Mouse (Mus musculus): Measurements from ENCODE around the gene Smim14. TPM values are rescaled to one million over a fixed set of nuclear protein-coding genes. Genes with fewer than 3 reads are reported as not detected.

The Smim14 gene
- polyA plus RNA-seq, 1 experiment from 2014 or later, result 209 TPM

- ATAC-seq (ENCODE audit: low FRiP score, low read depth), result no peak
- no peak overlapping the region for H3K27ac ChIP-seq (replicated peaks)
- no peak overlapping the region for H3K4me3 ChIP-seq
- no peaks in the 10 kb centered on the region for H3K27me3 ChIP-seq
- H3K4me2 ChIP-seq, result no peak overlapping the region
- WGBS, result 78% methylated on average over 4 of the region's 4 CpGs
- H3K9me3 ChIP-seq, result no peaks in the 10 kb centered on the region
- H3K4me1 ChIP-seq (replicated peaks), result no peaks in the 10 kb centered on the region
- peaks cover 37% of the 10 kb centered on the region for H3K36me3 ChIP-seq
- no peak overlapping the region for H3K9ac ChIP-seq
Measured at GRCm38 (mm10) chr5:65448941-65449340, 88.0 kb downstream of the Smim14 start.

GRCm38 (mm10) chr5:65447826-65448225 lies 89.2 kb downstream of the Smim14 start:
- Histone ChIP-seq H3K27me3 (no peaks in the 10 kb centered on the region), H3K9ac (no peak overlapping the region), H3K4me3 (no peak overlapping the region), H3K27ac (replicated peaks) (no peak overlapping the region), H3K36me3 (peaks cover 30% of the 10 kb centered on the region), H3K4me2 (no peak overlapping the region), H3K9me3 (no peaks in the 10 kb centered on the region), H3K4me1 (replicated peaks) (no peaks in the 10 kb centered on the region)
- 78% methylated on average over 2 of the region's 2 CpGs for WGBS
- no peak for ATAC-seq (ENCODE audit: low FRiP score, low read depth)

- peaks cover 26% of the 10 kb centered on the region for H3K36me3 ChIP-seq
- no peak overlapping the region for H3K9ac ChIP-seq
- no peak for ATAC-seq (ENCODE audit: low FRiP score, low read depth)
- H3K4me2 ChIP-seq, result no peak overlapping the region
- 86% methylated on average over 2 of the region's 2 CpGs for WGBS
- no peaks in the 10 kb centered on the region for H3K27me3 ChIP-seq
- no peaks in the 10 kb centered on the region for H3K4me1 ChIP-seq (replicated peaks)
- H3K9me3 ChIP-seq, result no peaks in the 10 kb centered on the region
- H3K4me3 ChIP-seq, result no peak overlapping the region
- no peak overlapping the region for H3K27ac ChIP-seq (replicated peaks)
Measured at GRCm38 (mm10) chr5:65446756-65447155, 90.2 kb downstream of the Smim14 start.

GRCm38 (mm10) chr5:65444981-65445380 lies 92.0 kb downstream of the Smim14 start:
- no peak overlapping the region for H3K9ac ChIP-seq
- peaks cover 12% of the 10 kb centered on the region for H3K36me3 ChIP-seq
- no peak overlapping the region for H3K4me2 ChIP-seq
- no peak overlapping the region for H3K4me3 ChIP-seq
- H3K27me3 ChIP-seq, result no peaks in the 10 kb centered on the region
- no peak for ATAC-seq (ENCODE audit: low FRiP score, low read depth)
- no peak overlapping the region for H3K27ac ChIP-seq (replicated peaks)
- H3K9me3 ChIP-seq, result no peaks in the 10 kb centered on the region
- 79% methylated on average over 2 of the region's 6 CpGs for WGBS
- no peaks in the 10 kb centered on the region for H3K4me1 ChIP-seq (replicated peaks)

GRCm38 (mm10) chr5:65438041-65438440 lies 98.9 kb downstream of the Smim14 start:
- Histone ChIP-seq H3K4me2 (no peak overlapping the region), H3K4me3 (no peak overlapping the region), H3K36me3 (no peaks in the 10 kb centered on the region), H3K9me3 (no peaks in the 10 kb centered on the region), H3K27ac (replicated peaks) (no peak overlapping the region), H3K4me1 (replicated peaks) (peaks cover 21% of the 10 kb centered on the region), H3K27me3 (no peaks in the 10 kb centered on the region), H3K9ac (no peak overlapping the region)
- no peak for ATAC-seq (ENCODE audit: low FRiP score, low read depth)

GRCm38 (mm10) chr5:65435806-65436561 lies 101.0 kb downstream of the Smim14 start, which contains the start of gene Ugdh:
TSS of gene Ugdh (minus strand) at chr5:65435949.
- Histone ChIP-seq H3K4me3 (peak within 1 kb of the TSS; percentile 76), H3K9me3 (no peaks in the 10 kb centered on the region), H3K9ac (peak within 1 kb of the TSS; percentile 80), H3K36me3 (no peaks in the 10 kb centered on the region), H3K27ac (replicated peaks) (peak within 1 kb of the TSS; percentile 89), H3K4me1 (replicated peaks) (peaks cover 21% of the 10 kb centered on the region), H3K27me3 (no peaks in the 10 kb centered on the region), H3K4me2 (peak within 1 kb of the TSS; percentile 71)
- under 1% methylated on average over 51 of the region's 51 CpGs for WGBS
- ATAC-seq (ENCODE audit: low FRiP score, low read depth), result peak; percentile 97

- H3K9ac ChIP-seq, result peak overlapping the region; percentile 80
- H3K36me3 ChIP-seq, result no peaks in the 10 kb centered on the region
- ATAC-seq (ENCODE audit: low FRiP score, low read depth), result no peak; the same call in 1 of the 2 replicates
- under 1% methylated on average over 47 of the region's 47 CpGs for WGBS
- peak overlapping the region; percentile 71 for H3K4me2 ChIP-seq
- H3K9me3 ChIP-seq, result no peaks in the 10 kb centered on the region
- no peaks in the 10 kb centered on the region for H3K27me3 ChIP-seq
- H3K4me3 ChIP-seq, result peak overlapping the region; percentile 76
- peaks cover 21% of the 10 kb centered on the region for H3K4me1 ChIP-seq (replicated peaks)
- H3K27ac ChIP-seq (replicated peaks), result peak overlapping the region; percentile 89
Measured at GRCm38 (mm10) chr5:65435363-65435805, 101.6 kb downstream of the Smim14 start.

GRCm38 (mm10) chr5:65434471-65435362 lies 102.3 kb downstream of the Smim14 start:
- Histone ChIP-seq H3K4me3 (peak overlapping the region; percentile 76), H3K27me3 (no peaks in the 10 kb centered on the region), H3K27ac (replicated peaks) (peak overlapping the region; percentile 89), H3K9me3 (no peaks in the 10 kb centered on the region), H3K36me3 (no peaks in the 10 kb centered on the region), H3K4me2 (peak overlapping the region; percentile 71), H3K4me1 (replicated peaks) (peaks cover 21% of the 10 kb centered on the region), H3K9ac (peak overlapping the region; percentile 80)
- ATAC-seq (ENCODE audit: low FRiP score, low read depth), result peak; percentile 47; the same call in 1 of the 2 replicates
- WGBS, result 4% methylated on average over 15 of the region's 15 CpGs

- H3K27ac ChIP-seq (replicated peaks), result no peak overlapping the region
- 87% methylated on average over 5 of the region's 5 CpGs for WGBS
Measured at GRCm38 (mm10) chr5:65429441-65429840, 107.5 kb downstream of the Smim14 start.

GRCm38 (mm10) chr5:65428321-65428720 lies 108.7 kb downstream of the Smim14 start:
- Histone ChIP-seq H3K36me3 (peaks cover 30% of the 10 kb centered on the region), H3K27me3 (no peaks in the 10 kb centered on the region), H3K4me3 (no peak overlapping the region), H3K9ac (no peak overlapping the region), H3K27ac (replicated peaks) (no peak overlapping the region), H3K4me2 (no peak overlapping the region), H3K4me1 (replicated peaks) (peaks cover 2% of the 10 kb centered on the region), H3K9me3 (no peaks in the 10 kb centered on the region)
- ATAC-seq (ENCODE audit: low FRiP score, low read depth), result no peak
- 53% methylated on average over 4 of the region's 4 CpGs for WGBS

More at GRCm38 (mm10) chr5:65429441-65429840, 107.5 kb downstream of the Smim14 start:
- no peak overlapping the region for H3K9ac ChIP-seq
- no peak for ATAC-seq (ENCODE audit: low FRiP score, low read depth)
- H3K4me1 ChIP-seq (replicated peaks), result peaks cover 12% of the 10 kb centered on the region
- H3K4me2 ChIP-seq, result no peak overlapping the region
- no peaks in the 10 kb centered on the region for H3K9me3 ChIP-seq
- H3K27me3 ChIP-seq, result no peaks in the 10 kb centered on the region
- H3K4me3 ChIP-seq, result no peak overlapping the region
- H3K36me3 ChIP-seq, result peaks cover 24% of the 10 kb centered on the region

- H3K36me3 ChIP-seq, result peaks cover 59% of the 10 kb centered on the region
- ATAC-seq (ENCODE audit: low FRiP score, low read depth), result no peak
- H3K4me2 ChIP-seq, result no peak overlapping the region
- no peaks in the 10 kb centered on the region for H3K9me3 ChIP-seq
- WGBS, result 95% methylated on average over 5 of the region's 5 CpGs
- no peaks in the 10 kb centered on the region for H3K27me3 ChIP-seq
- no peak overlapping the region for H3K27ac ChIP-seq (replicated peaks)
- H3K4me1 ChIP-seq (replicated peaks), result no peaks in the 10 kb centered on the region
- no peak overlapping the region for H3K9ac ChIP-seq
- H3K4me3 ChIP-seq, result no peak overlapping the region
Measured at GRCm38 (mm10) chr5:65425251-65425650, 111.7 kb downstream of the Smim14 start.

- no peak overlapping the region for H3K27ac ChIP-seq (replicated peaks)
Measured at GRCm38 (mm10) chr5:65424215-65424614, 112.8 kb downstream of the Smim14 start.

More at GRCm38 (mm10) chr5:65424215-65424614, 112.8 kb downstream of the Smim14 start:
- no peak for ATAC-seq (ENCODE audit: low FRiP score, low read depth)
- Histone ChIP-seq H3K4me1 (replicated peaks) (no peaks in the 10 kb centered on the region), H3K9me3 (no peaks in the 10 kb centered on the region), H3K4me2 (no peak overlapping the region), H3K4me3 (no peak overlapping the region), H3K27me3 (no peaks in the 10 kb centered on the region), H3K9ac (no peak overlapping the region), H3K36me3 (peaks cover 66% of the 10 kb centered on the region)
- 91% methylated on average over 6 of the region's 6 CpGs for WGBS
